ENCODE assay signal across 39 mouse cellular contexts in genomic region chr12:104288336-104288735, GRCm38 (mm10). TPM values are rescaled to one million over a fixed set of nuclear protein-coding genes. Genes with fewer than 3 reads are reported as not detected.
"Had no signal": no experiment of that assay in that cellular context is flagged by ENCODE, and none has a peak within 500 bp of the region (broad histone marks: within the 10 kb centered on the region; RNA-seq: fewer than 3 reads in every experiment).

No protein-coding gene starts in this region.

- H3K9me3 ChIP-seq: embryonic facial prominence, embryonic 10.5 days; embryonic facial prominence, embryonic 13.5 days; embryonic facial prominence, embryonic 15.5 days; forebrain, embryonic 12.5 days; forebrain, embryonic 13.5 days; forebrain, embryonic 15.5 days had no signal

- ATAC-seq: forebrain, embryonic 13.5 days; forebrain, embryonic 14.5 days; forebrain, embryonic 15.5 days; forebrain, embryonic 16.5 days; forebrain, postnatal 0 days had no signal

- H3K4me1 ChIP-seq: embryonic facial prominence, embryonic 10.5 days; embryonic facial prominence, embryonic 12.5 days; embryonic facial prominence, embryonic 13.5 days; embryonic facial prominence, embryonic 15.5 days; forebrain, embryonic 10.5 days; forebrain, embryonic 12.5 days; forebrain, embryonic 13.5 days; forebrain, embryonic 15.5 days had no signal

- H3K4me2 ChIP-seq: embryonic facial prominence, embryonic 12.5 days; embryonic facial prominence, embryonic 13.5 days; embryonic facial prominence, embryonic 15.5 days; forebrain, embryonic 12.5 days; forebrain, embryonic 13.5 days; forebrain, embryonic 15.5 days had no signal

- H3K36me3 ChIP-seq: embryonic facial prominence, embryonic 10.5 days; embryonic facial prominence, embryonic 12.5 days; embryonic facial prominence, embryonic 13.5 days; embryonic facial prominence, embryonic 15.5 days; forebrain, embryonic 10.5 days; forebrain, embryonic 12.5 days; forebrain, embryonic 15.5 days had no signal

- H3K9ac ChIP-seq: embryonic facial prominence, embryonic 12.5 days; embryonic facial prominence, embryonic 13.5 days; embryonic facial prominence, embryonic 15.5 days; forebrain, embryonic 12.5 days; forebrain, embryonic 13.5 days; forebrain, embryonic 15.5 days; forebrain, postnatal 0 days had no signal

- DNase-seq: cerebellum, adult 2 months; cerebellum, adult 8-10 months; cerebellum, adult 9-10 months; cerebellum, adult 9-11 months; cerebellum, postnatal 10 days; cerebellum, postnatal 14 days; cerebellum, postnatal 25 days; cerebellum, postnatal 36 days; embryo, embryonic 11 days; forebrain, postnatal 0 days; gastrocnemius, adult 2 months; gastrocnemius, postnatal 10 days; gastrocnemius, postnatal 14 days; gastrocnemius, postnatal 25 days; gastrocnemius, postnatal 36 days; heart, adult 11 months; heart, adult 18-20 months; heart, adult 2 months had no signal

- H3K27ac ChIP-seq: embryonic facial prominence, embryonic 10.5 days; embryonic facial prominence, embryonic 12.5 days; embryonic facial prominence, embryonic 13.5 days; embryonic facial prominence, embryonic 15.5 days; forebrain, embryonic 10.5 days; forebrain, embryonic 12.5 days; forebrain, embryonic 13.5 days; forebrain, embryonic 15.5 days; gastrocnemius, adult 2 months; heart, adult 2 months had no signal

- H3K27me3 ChIP-seq: embryonic facial prominence, embryonic 12.5 days; embryonic facial prominence, embryonic 13.5 days; embryonic facial prominence, embryonic 15.5 days; forebrain, embryonic 12.5 days; forebrain, embryonic 13.5 days; forebrain, embryonic 15.5 days had no signal

- H3K4me3 ChIP-seq: embryonic facial prominence, embryonic 10.5 days; embryonic facial prominence, embryonic 12.5 days; embryonic facial prominence, embryonic 13.5 days; embryonic facial prominence, embryonic 15.5 days; erythroblast, embryonic 14.5 days; forebrain, embryonic 10.5 days; forebrain, embryonic 12.5 days; forebrain, embryonic 13.5 days; forebrain, embryonic 15.5 days; gastrocnemius, adult 2 months; heart, adult 2 months had no signal

RNA-seq across cellular contexts. Expression of gene Serpina3i, which starts 25.4 kb away (rescaled TPM):
- total RNA-seq: common myeloid progenitor, adult 5-6 weeks; gastrocnemius, adult 18-20 months; gastrocnemius, adult 2 months; gastrocnemius, postnatal 14 days; gastrocnemius, postnatal 25 days; gastrocnemius, postnatal 36 days had no signal
- polyA plus RNA-seq: cerebellum, adult 2 months; cortical plate, adult 2 months; embryonic facial prominence, embryonic 11.5 days; erythroblast, embryonic 14.5 days; forebrain, embryonic 10.5 days; forebrain, embryonic 13.5 days; forebrain, embryonic 14.5 days; forebrain, embryonic 15.5 days; forebrain, embryonic 16.5 days; forebrain, postnatal 0 days; frontal cortex, adult 2 months had no signal

RNA-seq across cellular contexts. Expression of gene Serpina3j, which starts 26.0 kb away (rescaled TPM):
- total RNA-seq: common myeloid progenitor, adult 5-6 weeks; forebrain, postnatal 0 days; gastrocnemius, adult 18-20 months; gastrocnemius, adult 2 months; gastrocnemius, adult 8-10 months; gastrocnemius, postnatal 10 days; gastrocnemius, postnatal 14 days; gastrocnemius, postnatal 25 days; gastrocnemius, postnatal 36 days; gastrocnemius, postnatal 4 days; heart, adult 18-20 months; heart, adult 2 months had no signal
- polyA plus RNA-seq: cerebellum, adult 2 months; cortical plate, adult 2 months; embryonic facial prominence, embryonic 10.5 days; embryonic facial prominence, embryonic 11.5 days; embryonic facial prominence, embryonic 12.5 days; embryonic facial prominence, embryonic 13.5 days; erythroblast, embryonic 14.5 days; forebrain, embryonic 10.5 days; forebrain, embryonic 11.5 days; forebrain, embryonic 12.5 days; forebrain, embryonic 13.5 days; forebrain, embryonic 14.5 days; forebrain, embryonic 15.5 days; forebrain, embryonic 16.5 days; forebrain, postnatal 0 days; frontal cortex, adult 2 months; gonadal fat pad, adult 2 months; heart, adult 2 months had no signal

RNA-seq across cellular contexts. Expression of gene Serpina3k, which starts 50.0 kb away (rescaled TPM):
- total RNA-seq: common myeloid progenitor, adult 5-6 weeks; forebrain, postnatal 0 days; gastrocnemius, postnatal 14 days; heart, adult 18-20 months had no signal
- polyA plus RNA-seq: cerebellum, adult 2 months; cortical plate, adult 2 months; embryonic facial prominence, embryonic 10.5 days; embryonic facial prominence, embryonic 11.5 days; embryonic facial prominence, embryonic 12.5 days; embryonic facial prominence, embryonic 13.5 days; embryonic facial prominence, embryonic 14.5 days; embryonic facial prominence, embryonic 15.5 days; erythroblast, embryonic 14.5 days; forebrain, embryonic 10.5 days; forebrain, embryonic 11.5 days; forebrain, embryonic 12.5 days; forebrain, embryonic 13.5 days; forebrain, embryonic 14.5 days; forebrain, embryonic 15.5 days; forebrain, embryonic 16.5 days; forebrain, postnatal 0 days; frontal cortex, adult 2 months; heart, adult 2 months had no signal

RNA-seq across cellular contexts. Expression of gene Serpina3m, which starts 50.0 kb away (rescaled TPM):
- total RNA-seq: common myeloid progenitor, adult 5-6 weeks; forebrain, postnatal 0 days; gastrocnemius, adult 2 months; gastrocnemius, postnatal 14 days; heart, adult 2 months had no signal
- polyA plus RNA-seq: cerebellum, adult 2 months; cortical plate, adult 2 months; embryonic facial prominence, embryonic 10.5 days; embryonic facial prominence, embryonic 11.5 days; embryonic facial prominence, embryonic 12.5 days; embryonic facial prominence, embryonic 13.5 days; embryonic facial prominence, embryonic 14.5 days; embryonic facial prominence, embryonic 15.5 days; erythroblast, embryonic 14.5 days; forebrain, embryonic 10.5 days; forebrain, embryonic 11.5 days; forebrain, embryonic 12.5 days; forebrain, embryonic 13.5 days; forebrain, embryonic 14.5 days; forebrain, embryonic 15.5 days; forebrain, embryonic 16.5 days; forebrain, postnatal 0 days; frontal cortex, adult 2 months; heart, adult 2 months had no signal

RNA-seq across cellular contexts. Expression of gene Serpina3g, which starts 52.3 kb away (rescaled TPM):
- total RNA-seq: gastrocnemius, adult 8-10 months; gastrocnemius, postnatal 14 days; gastrocnemius, postnatal 25 days; gastrocnemius, postnatal 36 days had no signal
- polyA plus RNA-seq: forebrain, embryonic 10.5 days; forebrain, embryonic 11.5 days; forebrain, embryonic 12.5 days; forebrain, embryonic 16.5 days had no signal
